Mouse (Mus musculus): Measurements from ENCODE around the gene Vmn2r80. TPM values are rescaled to one million over a fixed set of nuclear protein-coding genes. Genes with fewer than 3 reads are reported as not detected.

Vmn2r80 gene
- not detected in 2 replicates for polyA plus RNA-seq (2012; rRNA removed)

GRCm38 (mm10) chr10:79148469-79148868 is at the start of gene Vmn2r80:
Vmn2r80 (plus strand) TSS chr10:79148769.

Other genes with a start within 250 kb of the Vmn2r80 start
- not detected in 2 replicates for gene Olfr1354, start 235.6 kb upstream of the Vmn2r80 start, polyA plus RNA-seq (2012; rRNA removed)
- gene Olfr8, start 198.1 kb upstream of the Vmn2r80 start, polyA plus RNA-seq (2012; rRNA removed) = not detected in 2 replicates
- gene Olfr1353, start 185.5 kb upstream of the Vmn2r80 start, polyA plus RNA-seq (2012; rRNA removed) = not detected in 2 replicates
- gene Olfr1352, start 167.7 kb upstream of the Vmn2r80 start, polyA plus RNA-seq (2012; rRNA removed) = not detected in 2 replicates
- gene Olfr1351, start 136.3 kb upstream of the Vmn2r80 start, polyA plus RNA-seq (2012; rRNA removed) = not detected in 2 replicates
- gene Olfr57, start 120.0 kb upstream of the Vmn2r80 start, polyA plus RNA-seq (2012; rRNA removed) = not detected in 2 replicates
- gene 2610008E11Rik, start 51.2 kb upstream of the Vmn2r80 start, polyA plus RNA-seq (2012; rRNA removed) = 26.8 and 29.3 TPM in 2 replicates
- gene Vmn2r81, start 98.9 kb downstream of the Vmn2r80 start, polyA plus RNA-seq (2012; rRNA removed) = not detected in 2 replicates
- gene Vmn2r82, start 207.8 kb downstream of the Vmn2r80 start, polyA plus RNA-seq (2012; rRNA removed) = not detected in 2 replicates

Data from central nervous system, embryonic 18 days (tissue).